Mouse (Mus musculus) neural tube, embryonic 14.5 days (tissue): Measurements from ENCODE around the gene Olfr1161. TPM values are rescaled to one million over a fixed set of nuclear protein-coding genes. Genes with fewer than 3 reads are reported as not detected.
"Not testable (repeated sequence)": the region's sequence is repeated elsewhere in the genome, so short reads cannot be mapped to it uniquely, and the experiment has no call there.

ENCODE experiments used
- ATAC-seq: fragments of 200-750 bp; cut with Nextera tagmentation; 2 replicates; pipeline ENCODE4 v1.8.0; 2017; ENCODE audit warnings: low read depth, mild to moderate bottlenecking, moderate TSS enrichment, moderate library complexity
- H3K27ac ChIP-seq: fragments of 300-500 bp; sonication (generic); 2 replicates; pipeline ENCODE4 v1.5.1; 2014; ENCODE audit warnings: low read depth, mild to moderate bottlenecking, control low read depth, low read length, moderate library complexity, mixed read lengths
- H3K27me3 ChIP-seq: fragments of 300-500 bp; sonication (generic); 2 replicates; pipeline ENCODE4 v1.6.1; 2014; ENCODE audit warnings: low read length; ENCODE audit not compliant: control insufficient read depth, insufficient read depth
- H3K36me3 ChIP-seq: fragments of 300-500 bp; sonication (generic); 2 replicates; pipeline ENCODE4 v1.6.1; 2014; ENCODE audit warnings: low read length, mixed read lengths; ENCODE audit not compliant: control insufficient read depth, insufficient read depth
- H3K4me1 ChIP-seq: fragments of 300-500 bp; sonication (generic); 2 replicates; pipeline ENCODE4 v1.6.1; 2014; ENCODE audit warnings: low read length; ENCODE audit not compliant: control insufficient read depth, insufficient read depth
- H3K4me2 ChIP-seq: fragments of 300-500 bp; sonication (generic); 2 replicates; pipeline ENCODE4 v1.6.1; 2014; ENCODE audit warnings: mild to moderate bottlenecking, low read depth, low read length, control low read depth
- H3K4me3 ChIP-seq: fragments of 300-500 bp; sonication (generic); 2 replicates; pipeline ENCODE4 v1.5.1; 2014; ENCODE audit warnings: low read depth, low read length, control low read depth, mixed read lengths
- H3K9ac ChIP-seq: fragments of 300-500 bp; sonication (generic); replicated peaks from 2 replicates; pipeline ENCODE4 v1.6.1; 2014; ENCODE audit warnings: low read depth, mild to moderate bottlenecking, control low read depth, low read length, mixed read lengths
- H3K9me3 ChIP-seq: fragments of 300-500 bp; sonication (generic); 2 replicates; pipeline ENCODE4 v1.6.1; 2016; ENCODE audit warnings: low read length; ENCODE audit not compliant: control insufficient read depth
- WGBS: fragments of 180-500 bp; shearing (Covaris S2); extraction: QIAGEN DNeasy Blood & Tissue Kit; methylation state at CpG from one replicate; pipeline ENCODE4 v1.1.7; 2014; 5-methylcytosine and 5-hydroxymethylcytosine counted together
- polyA plus RNA-seq: library from polyadenylated mRNA; unstranded; fragments of >200 nt; fragmentation: Nextera tagmentation; extraction: Ambion mirVana; gene quantifications from 2 replicates; pipeline ENCODE4 v1.2.1, GENCODE M21; 2014

Olfr1161 gene
- polyA plus RNA-seq, result not detected in 2 replicates

- ATAC-seq, H3K27me3 ChIP-seq, H3K4me3 ChIP-seq, H3K9ac ChIP-seq, H3K36me3 ChIP-seq, H3K4me1 ChIP-seq, H3K4me2 ChIP-seq, H3K9me3 ChIP-seq, H3K27ac ChIP-seq: not testable (repeated sequence)
- WGBS, result 91% methylated on average over 1 of the region's 1 CpGs
Measured at GRCm38 (mm10) chr2:88022474-88022873, at the start of gene Olfr1161. Olfr1161 (plus strand) TSS chr2:88022774.

GRCm38 (mm10) chr2:87974563-87974962 is 48.0 kb upstream of the Olfr1161 start, which contains the start of gene Olfr74:
Olfr74 (minus strand) TSS chr2:87974663.
- H3K9ac ChIP-seq, result no peak within 1 kb of the TSS
- ATAC-seq, result no peak
- WGBS, result 70% methylated on average over 3 of the region's 3 CpGs
- no peak within 1 kb of the TSS for H3K4me2 ChIP-seq
- no peaks in the 10 kb centered on the region for H3K4me1 ChIP-seq
- no peak within 1 kb of the TSS for H3K27ac ChIP-seq
- H3K9me3 ChIP-seq, result no peaks in the 10 kb centered on the region
- H3K36me3 ChIP-seq, result no peaks in the 10 kb centered on the region
- H3K27me3 ChIP-seq, result no peaks in the 10 kb centered on the region
- no peak within 1 kb of the TSS for H3K4me3 ChIP-seq

GRCm38 (mm10) chr2:87989813-87990212 is 32.8 kb upstream of the Olfr1161 start, which contains the start of gene Olfr1158:
Olfr1158 (plus strand) TSS chr2:87990113.
- H3K4me2 ChIP-seq, result no peak within 1 kb of the TSS
- no peak for ATAC-seq

GRCm38 (mm10) chr2:88007515-88008318 is 14.9 kb upstream of the Olfr1161 start, which contains the start of gene Olfr1160:
Olfr1160 (minus strand) TSS chr2:88008268.
- Histone ChIP-seq H3K4me3 (no peak within 1 kb of the TSS), H3K27me3 (no peaks in the 10 kb centered on the region), H3K9me3 (no peaks in the 10 kb centered on the region), H3K36me3 (no peaks in the 10 kb centered on the region), H3K27ac (no peak within 1 kb of the TSS), H3K4me1 (no peaks in the 10 kb centered on the region), H3K4me2 (no peak within 1 kb of the TSS), H3K9ac (no peak within 1 kb of the TSS)
- no peak for ATAC-seq

More at GRCm38 (mm10) chr2:87989813-87990212, 32.8 kb upstream of the Olfr1161 start, which contains the start of gene Olfr1158:
- Histone ChIP-seq H3K9me3 (no peaks in the 10 kb centered on the region), H3K4me1 (no peaks in the 10 kb centered on the region), H3K36me3 (no peaks in the 10 kb centered on the region), H3K9ac (no peak within 1 kb of the TSS), H3K27ac (no peak within 1 kb of the TSS), H3K27me3 (no peaks in the 10 kb centered on the region), H3K4me3 (no peak within 1 kb of the TSS)

GRCm38 (mm10) chr2:88037599-88037998 is 15.0 kb downstream of the Olfr1161 start, which contains the start of gene Olfr73:
Olfr73 (minus strand) TSS chr2:88037699.
- no peaks in the 10 kb centered on the region for H3K27me3 ChIP-seq
- no peaks in the 10 kb centered on the region for H3K36me3 ChIP-seq
- no peak within 1 kb of the TSS for H3K4me3 ChIP-seq
- H3K27ac ChIP-seq, result no peak within 1 kb of the TSS
- no peak within 1 kb of the TSS for H3K4me2 ChIP-seq
- ATAC-seq, result no peak
- no peaks in the 10 kb centered on the region for H3K4me1 ChIP-seq
- no peak within 1 kb of the TSS for H3K9ac ChIP-seq
- H3K9me3 ChIP-seq, result no peaks in the 10 kb centered on the region

GRCm38 (mm10) chr2:88051029-88051428 is 28.5 kb downstream of the Olfr1161 start, which contains the start of gene Olfr1162:
Olfr1162 (minus strand) TSS chr2:88051129.
- no peaks in the 10 kb centered on the region for H3K36me3 ChIP-seq
- 95% methylated on average over 1 of the region's 1 CpGs for WGBS
- no peak within 1 kb of the TSS for H3K4me2 ChIP-seq
- H3K27me3 ChIP-seq, result no peaks in the 10 kb centered on the region
- no peak for ATAC-seq
- H3K9ac ChIP-seq, result no peak within 1 kb of the TSS
- no peak within 1 kb of the TSS for H3K27ac ChIP-seq
- H3K9me3 ChIP-seq, result no peaks in the 10 kb centered on the region
- H3K4me1 ChIP-seq, result no peaks in the 10 kb centered on the region
- no peak within 1 kb of the TSS for H3K4me3 ChIP-seq

- Histone ChIP-seq H3K4me2 (no peak overlapping the region), H3K9me3 (no peaks in the 10 kb centered on the region), H3K9ac (no peak overlapping the region), H3K27me3 (no peaks in the 10 kb centered on the region), H3K36me3 (no peaks in the 10 kb centered on the region), H3K4me1 (no peaks in the 10 kb centered on the region), H3K27ac (no peak overlapping the region), H3K4me3 (no peak overlapping the region)
- 86% methylated on average over 2 of the region's 2 CpGs for WGBS
- ATAC-seq, result no peak
Measured at GRCm38 (mm10) chr2:88063587-88063986, 41.0 kb downstream of the Olfr1161 start.

- Histone ChIP-seq H3K4me3 (no peak within 1 kb of the TSS), H3K36me3 (no peaks in the 10 kb centered on the region), H3K9me3 (no peaks in the 10 kb centered on the region), H3K27me3 (no peaks in the 10 kb centered on the region), H3K27ac (no peak within 1 kb of the TSS), H3K4me1 (no peaks in the 10 kb centered on the region), H3K9ac (no peak within 1 kb of the TSS), H3K4me2 (no peak within 1 kb of the TSS)
- no peak for ATAC-seq
Measured at GRCm38 (mm10) chr2:88071730-88072129, 49.2 kb downstream of the Olfr1161 start, which contains the start of gene Olfr1163. Olfr1163 (minus strand) TSS chr2:88071830.
